Mouse (Mus musculus) testis, adult 2 months (tissue): ENCODE results near the gene Zfp513.

Source experiments
- CTCF ChIP-seq: fragments of 200-500 bp; IDR thresholded peaks from 2 replicates; pipeline ENCODE4 v1.5.1; 2012; ENCODE audit warnings: low read depth, mild to moderate bottlenecking, inconsistent platforms, low read length, moderate library complexity; ENCODE audit not compliant: control insufficient read depth, insufficient read depth, insufficient replicate concordance
- POLR2A ChIP-seq: fragments of 200-500 bp; IDR thresholded peaks from 2 replicates; pipeline ENCODE4 v1.6.1; 2012; ENCODE audit warnings: low read depth, mild to moderate bottlenecking, inconsistent platforms, low read length, moderate library complexity; ENCODE audit not compliant: control insufficient read depth

GRCm38 (mm10) chr5:31181183-31181770 is 20.8 kb downstream of the Zfp513 start:
- TF ChIP-seq POLR2A (no peak), CTCF (no peak)
